Mouse (Mus musculus) C2C12 (cell line): ENCODE measurements at regions not wholly inside any gene's neighbourhood (a gene's known extent, or its start where the extent isn't known, plus 50 kb on each side); places are given as distances from the start of the nearest gene placed in this dataset.

ENCODE experiments used
- H3K27me3 ChIP-seq: one replicate; pipeline ENCODE4 v1.6.1; 2011; ENCODE audit not compliant: control insufficient read depth, insufficient read depth, insufficient read length
- H3K36me3 ChIP-seq: one replicate; pipeline ENCODE4 v1.6.1; 2011; ENCODE audit not compliant: control insufficient read depth, insufficient read depth
- H3K4me3 ChIP-seq: one replicate; pipeline ENCODE4 v1.5.1; 2011; ENCODE audit warnings: mild to moderate bottlenecking, control low read depth; ENCODE audit not compliant: poor library complexity, insufficient read depth, severe bottlenecking
- H3K79me2 ChIP-seq: one replicate; pipeline ENCODE4 v1.6.1; 2011; ENCODE audit not compliant: control insufficient read depth, insufficient read depth
- H3K79me3 ChIP-seq: one replicate; pipeline ENCODE4 v1.6.1; 2011; ENCODE audit warnings: low read depth, control low read depth
- H3ac ChIP-seq: one replicate; pipeline ENCODE3; 2011; ENCODE audit warnings: low read depth; ENCODE audit not compliant: control insufficient read depth, insufficient read length
- CEBPB ChIP-seq: IDR thresholded peaks from one replicate; pipeline ENCODE4 v1.6.1; 2011; ENCODE audit warnings: low read depth, mild to moderate bottlenecking, control low read depth, moderate library complexity
- CTCF ChIP-seq: IDR thresholded peaks from one replicate; pipeline ENCODE4 v1.5.1; 2011; ENCODE audit not compliant: control insufficient read depth, insufficient read depth, insufficient read length
- FOSL1 ChIP-seq: IDR thresholded peaks from one replicate; pipeline ENCODE4 v1.8.0; 2011; ENCODE audit warnings: mild to moderate bottlenecking, low read length; ENCODE audit not compliant: poor library complexity, insufficient read depth, severe bottlenecking
- MAX ChIP-seq: IDR thresholded peaks from one replicate; pipeline ENCODE4 v1.6.1; 2011; ENCODE audit warnings: mild to moderate bottlenecking, control low read depth
- MYOD1 ChIP-seq: IDR thresholded peaks from one replicate; pipeline ENCODE4 v1.6.1; 2011; ENCODE audit warnings: low read depth; ENCODE audit not compliant: control insufficient read depth, insufficient read length
- MYOG ChIP-seq: IDR thresholded peaks from one replicate; pipeline ENCODE4 v1.6.1; 2011; ENCODE audit not compliant: control insufficient read depth, insufficient read length; ENCODE audit errors: extremely low read depth
- USF1 ChIP-seq: IDR thresholded peaks from one replicate; pipeline ENCODE4 v1.6.1; 2011; ENCODE audit warnings: low read depth, mild to moderate bottlenecking, control low read depth, moderate library complexity

DNA sequence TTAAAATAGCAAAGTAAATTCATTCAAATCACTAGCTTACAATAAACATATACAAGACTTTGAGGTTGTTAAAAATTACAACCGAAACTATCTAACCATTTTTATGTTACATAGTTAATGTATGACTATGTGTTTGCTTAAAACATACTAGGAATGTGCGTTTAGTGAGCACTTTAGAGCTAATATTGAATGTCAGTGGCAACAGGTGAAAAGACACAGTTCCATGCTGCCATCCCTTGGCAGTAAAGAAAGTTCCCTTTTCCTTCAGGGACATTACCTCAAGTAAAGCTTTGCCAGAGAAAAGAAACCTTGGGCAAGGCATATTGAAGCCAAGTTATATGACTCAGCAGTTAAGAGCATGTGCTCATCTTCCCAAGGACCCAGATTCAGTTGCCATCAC, 265.0 kb upstream of the Rarb start:
- Histone ChIP-seq H3ac (no peak overlapping the region), H3K36me3 (no peaks in the 10 kb centered on the region), H3K27me3 (no peaks in the 10 kb centered on the region), H3K79me3 (no peaks in the 10 kb centered on the region), H3K79me2 (no peaks in the 10 kb centered on the region), H3K4me3 (no peak overlapping the region)
- no peak for TF ChIP-seq MYOD1
- TF ChIP-seq CTCF: no peak
- TF ChIP-seq MYOG: no peak
- TF ChIP-seq FOSL1: no peak
- TF ChIP-seq CEBPB: no peak
- TF ChIP-seq USF1: no peak
- no peak for TF ChIP-seq MAX

DNA sequence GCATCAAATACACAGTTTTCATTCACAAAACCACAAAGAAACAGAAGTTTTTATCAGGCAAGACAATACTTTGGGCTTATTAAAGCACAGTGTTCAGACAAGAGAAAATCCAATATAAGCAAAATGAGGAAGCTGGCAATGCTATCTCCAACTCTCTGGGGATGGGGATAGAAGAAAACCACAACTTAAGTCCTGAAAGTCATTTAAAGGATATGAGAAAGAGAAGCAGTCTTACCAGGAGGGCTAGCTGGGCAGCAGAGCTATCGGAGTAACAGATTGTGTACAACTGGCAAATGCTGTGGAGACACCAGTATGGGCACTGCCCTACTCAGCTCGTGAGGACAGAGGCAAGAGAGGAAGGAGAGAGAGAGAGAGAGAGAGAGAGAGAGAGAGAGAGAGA, 262.9 kb upstream of the Rarb start:
- TF ChIP-seq CTCF: no peak
- TF ChIP-seq CEBPB: no peak
- no peak for TF ChIP-seq FOSL1
- TF ChIP-seq MYOD1: no peak
- TF ChIP-seq MYOG: no peak
- TF ChIP-seq MAX: no peak
- no peak for TF ChIP-seq USF1

GRCm38 (mm10) chr14:17079513-17079912, 260.6 kb upstream of the Rarb start:
- Histone ChIP-seq H3K36me3 (no peaks in the 10 kb centered on the region), H3K79me2 (no peaks in the 10 kb centered on the region), H3K4me3 (no peak overlapping the region), H3K79me3 (no peaks in the 10 kb centered on the region), H3ac (no peak overlapping the region), H3K27me3 (no peaks in the 10 kb centered on the region)
- TF ChIP-seq MAX: no peak
- peak; percentile 42 for TF ChIP-seq USF1

More for the DNA sequence above, 262.9 kb upstream of the Rarb start:
- Histone ChIP-seq H3K4me3 (no peak overlapping the region), H3ac (no peak overlapping the region), H3K27me3 (no peaks in the 10 kb centered on the region), H3K79me3 (no peaks in the 10 kb centered on the region), H3K36me3 (no peaks in the 10 kb centered on the region), H3K79me2 (no peaks in the 10 kb centered on the region)

DNA sequence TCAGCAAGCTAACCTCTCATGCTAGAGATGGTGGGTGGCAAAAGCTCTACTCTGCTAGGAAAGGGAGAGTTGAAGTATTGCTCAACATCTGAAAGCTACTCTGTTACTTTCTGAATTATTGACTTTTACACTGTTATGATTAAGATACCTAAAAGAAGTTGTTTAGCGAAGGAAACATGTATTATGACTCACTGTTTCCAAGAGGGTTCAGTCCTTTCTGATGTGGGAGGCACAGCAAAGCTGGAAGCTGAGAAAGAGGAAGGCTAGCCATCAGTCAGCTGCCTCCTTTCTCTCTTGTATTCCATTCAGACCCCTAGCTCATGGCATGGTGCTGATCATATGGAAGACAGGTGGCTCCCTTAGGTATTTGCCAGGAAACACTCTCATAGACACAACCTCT, 242.4 kb upstream of the Rarb start:
- H3K79me2 ChIP-seq: no peaks in the 10 kb centered on the region
- no peaks in the 10 kb centered on the region for H3K79me3 ChIP-seq
- H3ac ChIP-seq: no peak overlapping the region
- no peak for TF ChIP-seq MAX
- TF ChIP-seq MYOG: no peak
- TF ChIP-seq FOSL1: no peak
- TF ChIP-seq MYOD1: no peak
- no peak for TF ChIP-seq USF1
- TF ChIP-seq CTCF: no peak
- no peak for TF ChIP-seq CEBPB
- H3K27me3 ChIP-seq: no peaks in the 10 kb centered on the region
- no peaks in the 10 kb centered on the region for H3K36me3 ChIP-seq
- H3K4me3 ChIP-seq: no peak overlapping the region

GRCm38 (mm10) chr14:17058438-17058837, 239.5 kb upstream of the Rarb start:
- Histone ChIP-seq H3K79me3 (no peaks in the 10 kb centered on the region), H3ac (no peak overlapping the region), H3K79me2 (no peaks in the 10 kb centered on the region), H3K27me3 (no peaks in the 10 kb centered on the region), H3K4me3 (no peak overlapping the region), H3K36me3 (no peaks in the 10 kb centered on the region)
- TF ChIP-seq CTCF: no peak
- TF ChIP-seq FOSL1: no peak
- no peak for TF ChIP-seq MYOD1
- TF ChIP-seq MAX: no peak
- TF ChIP-seq USF1: no peak
- TF ChIP-seq MYOG: no peak
- no peak for TF ChIP-seq CEBPB

DNA sequence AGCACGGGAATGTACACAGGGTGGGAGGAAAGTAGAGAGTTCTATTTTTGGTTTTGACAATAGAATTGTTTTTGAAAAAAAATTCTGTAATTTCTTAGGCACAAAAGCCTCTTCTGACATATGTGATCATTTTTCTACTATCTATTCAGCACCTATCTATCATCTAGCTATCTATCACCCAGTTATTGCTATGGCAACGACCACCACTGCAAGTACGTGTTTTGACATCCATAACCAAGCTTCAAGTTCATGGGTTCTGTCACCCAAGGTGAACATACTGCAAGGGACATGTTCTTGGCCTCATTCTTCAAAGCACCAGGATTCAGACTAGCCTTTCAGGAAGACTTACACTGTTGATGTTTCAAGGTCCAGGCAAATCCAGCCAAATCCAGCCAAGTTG, 238.4 kb upstream of the Rarb start:
- Histone ChIP-seq H3ac (no peak overlapping the region), H3K79me3 (no peaks in the 10 kb centered on the region), H3K79me2 (no peaks in the 10 kb centered on the region), H3K27me3 (no peaks in the 10 kb centered on the region), H3K36me3 (no peaks in the 10 kb centered on the region), H3K4me3 (no peak overlapping the region)
- no peak for TF ChIP-seq USF1
- no peak for TF ChIP-seq MYOD1
- no peak for TF ChIP-seq CEBPB
- no peak for TF ChIP-seq FOSL1
- TF ChIP-seq MYOG: no peak
- no peak for TF ChIP-seq MAX
- no peak for TF ChIP-seq CTCF
